Mouse (Mus musculus): ENCODE measurements around the gene H2-Q10. TPM values are rescaled to one million over a fixed set of nuclear protein-coding genes. Genes with fewer than 3 reads are reported as not detected.
"Not testable (repeated sequence)": the region's sequence is repeated elsewhere in the genome, so short reads cannot be mapped to it uniquely, and the experiment has no call there.

Gene H2-Q10
- polyA plus RNA-seq, 1 experiment, result 2.0 TPM

GRCm38 (mm10) chr17:35439925-35440645 lies 29.8 kb upstream of the H2-Q10 start:
- H3K4me1 ChIP-seq (ENCODE audit: control insufficient read depth, insufficient read depth, low read length); H3K27me3 ChIP-seq (ENCODE audit: control insufficient read depth, insufficient read depth, low read length, poor library complexity, severe bottlenecking); H3K9ac ChIP-seq (ENCODE audit: low read depth, poor library complexity, severe bottlenecking); H3K27ac ChIP-seq (ENCODE audit: insufficient read depth, low read length); H3K36me3 ChIP-seq (ENCODE audit: control insufficient read depth, insufficient read depth, low read length, poor library complexity, severe bottlenecking); H3K9me3 ChIP-seq (replicated peaks; ENCODE audit: control insufficient read depth, insufficient read depth, low read length, poor library complexity, severe bottlenecking): not testable (repeated sequence)
- H3K4me3 ChIP-seq (ENCODE audit: low read depth, low read length), result peak overlapping the region; percentile 22; the same call in 1 of the 2 replicates

- not testable (repeated sequence) for H3K4me1 ChIP-seq (ENCODE audit: control insufficient read depth, insufficient read depth, low read length); H3K27me3 ChIP-seq (ENCODE audit: control insufficient read depth, insufficient read depth, low read length, poor library complexity, severe bottlenecking); H3K9me3 ChIP-seq (replicated peaks; ENCODE audit: control insufficient read depth, insufficient read depth, low read length, poor library complexity, severe bottlenecking); H3K9ac ChIP-seq (ENCODE audit: low read depth, poor library complexity, severe bottlenecking); H3K36me3 ChIP-seq (ENCODE audit: control insufficient read depth, insufficient read depth, low read length, poor library complexity, severe bottlenecking); H3K27ac ChIP-seq (ENCODE audit: insufficient read depth, low read length); H3K4me3 ChIP-seq (ENCODE audit: low read depth, low read length)
Observed at GRCm38 (mm10) chr17:35442376-35442775, 27.5 kb upstream of the H2-Q10 start.

GRCm38 (mm10) chr17:35444510-35444909 lies 25.4 kb upstream of the H2-Q10 start:
- not testable (repeated sequence) for H3K4me1 ChIP-seq (ENCODE audit: control insufficient read depth, insufficient read depth, low read length); H3K9me3 ChIP-seq (replicated peaks; ENCODE audit: control insufficient read depth, insufficient read depth, low read length, poor library complexity, severe bottlenecking); H3K27ac ChIP-seq (ENCODE audit: insufficient read depth, low read length); H3K27me3 ChIP-seq (ENCODE audit: control insufficient read depth, insufficient read depth, low read length, poor library complexity, severe bottlenecking); H3K36me3 ChIP-seq (ENCODE audit: control insufficient read depth, insufficient read depth, low read length, poor library complexity, severe bottlenecking); H3K4me3 ChIP-seq (ENCODE audit: low read depth, low read length); H3K9ac ChIP-seq (ENCODE audit: low read depth, poor library complexity, severe bottlenecking)

GRCm38 (mm10) chr17:35458247-35458646 lies 11.6 kb upstream of the H2-Q10 start:
- not testable (repeated sequence) for H3K4me1 ChIP-seq (ENCODE audit: control insufficient read depth, insufficient read depth, low read length); H3K27me3 ChIP-seq (ENCODE audit: control insufficient read depth, insufficient read depth, low read length, poor library complexity, severe bottlenecking); H3K9me3 ChIP-seq (replicated peaks; ENCODE audit: control insufficient read depth, insufficient read depth, low read length, poor library complexity, severe bottlenecking); H3K4me3 ChIP-seq (ENCODE audit: low read depth, low read length); H3K36me3 ChIP-seq (ENCODE audit: control insufficient read depth, insufficient read depth, low read length, poor library complexity, severe bottlenecking); H3K27ac ChIP-seq (ENCODE audit: insufficient read depth, low read length); H3K9ac ChIP-seq (ENCODE audit: low read depth, poor library complexity, severe bottlenecking)

- H3K9ac ChIP-seq (ENCODE audit: low read depth, poor library complexity, severe bottlenecking); H3K4me3 ChIP-seq (ENCODE audit: low read depth, low read length); H3K4me1 ChIP-seq (ENCODE audit: control insufficient read depth, insufficient read depth, low read length); H3K27me3 ChIP-seq (ENCODE audit: control insufficient read depth, insufficient read depth, low read length, poor library complexity, severe bottlenecking); H3K27ac ChIP-seq (ENCODE audit: insufficient read depth, low read length); H3K36me3 ChIP-seq (ENCODE audit: control insufficient read depth, insufficient read depth, low read length, poor library complexity, severe bottlenecking); H3K9me3 ChIP-seq (replicated peaks; ENCODE audit: control insufficient read depth, insufficient read depth, low read length, poor library complexity, severe bottlenecking): not testable (repeated sequence)
Observed at GRCm38 (mm10) chr17:35460513-35461341, 9.2 kb upstream of the H2-Q10 start.

GRCm38 (mm10) chr17:35465651-35466050 lies 4.2 kb upstream of the H2-Q10 start:
- peaks cover 13% of the 10 kb centered on the region for H3K27me3 ChIP-seq (ENCODE audit: control insufficient read depth, insufficient read depth, low read length, poor library complexity, severe bottlenecking)
- not testable (repeated sequence) for H3K9me3 ChIP-seq (replicated peaks; ENCODE audit: control insufficient read depth, insufficient read depth, low read length, poor library complexity, severe bottlenecking); H3K27ac ChIP-seq (ENCODE audit: insufficient read depth, low read length); H3K36me3 ChIP-seq (ENCODE audit: control insufficient read depth, insufficient read depth, low read length, poor library complexity, severe bottlenecking); H3K4me1 ChIP-seq (ENCODE audit: control insufficient read depth, insufficient read depth, low read length); H3K4me3 ChIP-seq (ENCODE audit: low read depth, low read length); H3K9ac ChIP-seq (ENCODE audit: low read depth, poor library complexity, severe bottlenecking)
- TF ChIP-seq CTCF (IDR thresholded peaks at IDR 0.05; ENCODE audit: low read depth, low read length), result peak; percentile 74

GRCm38 (mm10) chr17:35468936-35469335 lies 953 bp upstream of the H2-Q10 start:
- H3K27me3 ChIP-seq (ENCODE audit: control insufficient read depth, insufficient read depth, low read length, poor library complexity, severe bottlenecking), result peaks cover 14% of the 10 kb centered on the region

More at GRCm38 (mm10) chr17:35468936-35469335, 953 bp upstream of the H2-Q10 start:
- not testable (repeated sequence) for H3K27ac ChIP-seq (ENCODE audit: insufficient read depth, low read length); H3K9me3 ChIP-seq (replicated peaks; ENCODE audit: control insufficient read depth, insufficient read depth, low read length, poor library complexity, severe bottlenecking); H3K4me1 ChIP-seq (ENCODE audit: control insufficient read depth, insufficient read depth, low read length); H3K36me3 ChIP-seq (ENCODE audit: control insufficient read depth, insufficient read depth, low read length, poor library complexity, severe bottlenecking); H3K4me3 ChIP-seq (ENCODE audit: low read depth, low read length); H3K9ac ChIP-seq (ENCODE audit: low read depth, poor library complexity, severe bottlenecking)

Measured in ES-Bruce4 (cell line).